Mouse (Mus musculus) heart, embryonic 15.5 days (tissue): Measurements from ENCODE around the gene N4bp2l1. TPM values are rescaled to one million over a fixed set of nuclear protein-coding genes. Genes with fewer than 3 reads are reported as not detected.

Experiments
- ATAC-seq: fragments of 200-750 bp; cut with Nextera tagmentation; replicated peaks from 2 replicates; pipeline ENCODE4 v1.8.0; 2017; ENCODE audit warnings: low read depth, moderate TSS enrichment; ENCODE audit not compliant: insufficient number of reproducible peaks, insufficient read depth, low FRiP score
- H3K27ac ChIP-seq: fragments of 300-500 bp; sonication (generic); 2 replicates; pipeline ENCODE4 v1.5.1; 2015; ENCODE audit warnings: mild to moderate bottlenecking, inconsistent platforms
- H3K27me3 ChIP-seq: fragments of 300-500 bp; sonication (generic); 2 replicates; pipeline ENCODE4 v1.6.1; 2015; ENCODE audit warnings: inconsistent platforms
- H3K36me3 ChIP-seq: fragments of 300-500 bp; sonication (generic); 2 replicates; pipeline ENCODE4 v1.6.1; 2015; ENCODE audit warnings: mild to moderate bottlenecking, inconsistent platforms
- H3K4me1 ChIP-seq: fragments of 300-500 bp; sonication (generic); replicated peaks from 2 replicates; pipeline ENCODE4 v1.6.1; 2015; ENCODE audit warnings: inconsistent platforms
- H3K4me2 ChIP-seq: fragments of 300-500 bp; sonication (generic); 2 replicates; pipeline ENCODE4 v1.6.1; 2015; ENCODE audit warnings: inconsistent platforms, mild to moderate bottlenecking, moderate library complexity
- H3K4me3 ChIP-seq: fragments of 300-500 bp; sonication (generic); 2 replicates; pipeline ENCODE4 v1.5.1; 2015; ENCODE audit warnings: mild to moderate bottlenecking, inconsistent platforms
- H3K9ac ChIP-seq: fragments of 300-500 bp; sonication (generic); 2 replicates; pipeline ENCODE4 v1.6.1; 2015; ENCODE audit warnings: mild to moderate bottlenecking, inconsistent platforms
- H3K9me3 ChIP-seq: fragments of 300-500 bp; sonication (generic); replicated peaks from 2 replicates; pipeline ENCODE4 v1.6.1; 2016; ENCODE audit warnings: inconsistent platforms
- WGBS: fragments of 180-500 bp; shearing (Covaris S2); methylation state at CpG from one replicate; pipeline ENCODE4 v1.1.7; 2015; ENCODE audit warnings: mixed read lengths; 5-methylcytosine and 5-hydroxymethylcytosine counted together
- polyA plus RNA-seq: library from polyadenylated mRNA; unstranded; fragments of >200 nt; fragmentation: Nextera tagmentation; extraction: Ambion mirVana; gene quantifications from 2 replicates; pipeline ENCODE4 v1.2.1, GENCODE M21; 2015

Gene N4bp2l1
- polyA plus RNA-seq, 1 experiment from 2014 or later, result 3.4 TPM

- ATAC-seq, result no peak
- no peaks in the 10 kb centered on the region for H3K36me3 ChIP-seq
- no peaks in the 10 kb centered on the region for H3K9me3 ChIP-seq
- no peak overlapping the region for H3K4me2 ChIP-seq
- H3K27ac ChIP-seq, result no peak overlapping the region
- no peak overlapping the region for H3K4me3 ChIP-seq
- no peaks in the 10 kb centered on the region for H3K27me3 ChIP-seq
- WGBS, result 79% methylated on average over 3 of the region's 3 CpGs
- H3K4me1 ChIP-seq, result no peaks in the 10 kb centered on the region
- no peak overlapping the region for H3K9ac ChIP-seq
Measured at GRCm38 (mm10) chr5:150616731-150617130, 19.7 kb upstream of the N4bp2l1 start.

DNA sequence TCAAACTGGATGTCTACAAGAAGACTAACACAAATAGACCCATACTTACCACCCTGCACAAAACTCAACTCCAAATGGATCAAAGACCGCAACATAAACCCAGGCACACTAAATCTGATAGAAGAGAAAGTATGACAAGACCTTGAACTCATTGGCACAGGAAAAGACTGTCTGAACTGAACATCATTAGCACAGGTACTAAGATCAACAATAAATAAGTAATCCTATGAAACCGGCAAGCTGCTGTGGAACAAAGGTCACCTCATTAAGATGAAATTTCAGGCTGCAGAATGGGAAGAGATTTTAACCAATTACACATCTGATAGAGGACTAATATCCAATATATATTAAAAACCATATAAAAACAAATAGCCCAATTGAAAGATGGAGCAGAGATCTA lies 19.2 kb upstream of the N4bp2l1 start:
- H3K9me3 ChIP-seq, result no peaks in the 10 kb centered on the region
- 97% methylated on average over 2 of the region's 2 CpGs for WGBS
- H3K4me1 ChIP-seq, result no peaks in the 10 kb centered on the region
- no peak overlapping the region for H3K4me2 ChIP-seq
- no peak for ATAC-seq
- no peak overlapping the region for H3K9ac ChIP-seq
- no peak overlapping the region for H3K4me3 ChIP-seq
- no peak overlapping the region for H3K27ac ChIP-seq
- H3K27me3 ChIP-seq, result no peaks in the 10 kb centered on the region
- no peaks in the 10 kb centered on the region for H3K36me3 ChIP-seq

GRCm38 (mm10) chr5:150614054-150614453 lies 17.1 kb upstream of the N4bp2l1 start:
- no peaks in the 10 kb centered on the region for H3K4me1 ChIP-seq
- no peak overlapping the region for H3K27ac ChIP-seq
- no peaks in the 10 kb centered on the region for H3K9me3 ChIP-seq
- 72% methylated on average over 2 of the region's 2 CpGs for WGBS
- ATAC-seq, result no peak
- no peaks in the 10 kb centered on the region for H3K36me3 ChIP-seq
- H3K4me2 ChIP-seq, result no peak overlapping the region
- H3K4me3 ChIP-seq, result no peak overlapping the region
- no peak overlapping the region for H3K9ac ChIP-seq
- H3K27me3 ChIP-seq, result no peaks in the 10 kb centered on the region

DNA sequence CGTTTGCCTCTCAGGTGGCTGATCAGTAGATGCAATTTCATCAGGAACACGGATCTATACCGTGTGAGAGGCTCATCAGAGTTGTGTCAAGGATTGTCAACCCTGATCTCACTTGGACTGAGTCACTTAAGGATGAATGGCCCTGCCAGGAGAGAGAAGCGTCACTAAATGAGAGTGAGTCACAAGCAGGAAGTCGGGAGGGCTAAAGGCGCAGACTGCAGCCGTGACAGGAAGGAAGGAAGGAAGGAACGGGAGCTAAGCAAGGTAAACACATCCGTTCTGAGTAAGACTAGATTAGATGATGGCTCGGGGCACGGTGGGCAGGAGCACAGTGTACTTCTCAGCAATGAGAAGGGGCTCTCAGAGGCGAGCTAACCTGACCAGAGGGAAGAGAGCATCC lies 14.7 kb upstream of the N4bp2l1 start:
- Histone ChIP-seq H3K4me1 (no peaks in the 10 kb centered on the region), H3K27me3 (no peaks in the 10 kb centered on the region), H3K9me3 (no peaks in the 10 kb centered on the region), H3K36me3 (0 out of 2 replicates have a peak, but pooled peaks cover under 1% of the 10 kb centered on the region), H3K4me3 (no peak overlapping the region), H3K27ac (no peak overlapping the region), H3K4me2 (no peak overlapping the region), H3K9ac (no peak overlapping the region)
- ATAC-seq, result no peak
- 52% methylated on average over 12 of the region's 12 CpGs for WGBS

GRCm38 (mm10) chr5:150611136-150611535 lies 14.1 kb upstream of the N4bp2l1 start:
- Histone ChIP-seq H3K27me3 (no peaks in the 10 kb centered on the region), H3K36me3 (0 out of 2 replicates have a peak, but pooled peaks cover 3% of the 10 kb centered on the region), H3K4me3 (no peak overlapping the region), H3K27ac (no peak overlapping the region), H3K9ac (no peak overlapping the region), H3K4me2 (no peak overlapping the region), H3K4me1 (no peaks in the 10 kb centered on the region), H3K9me3 (no peaks in the 10 kb centered on the region)
- no peak for ATAC-seq
- 74% methylated on average over 1 of the region's 1 CpGs for WGBS

GRCm38 (mm10) chr5:150607631-150608030 lies 10.6 kb upstream of the N4bp2l1 start:
- no peak overlapping the region for H3K4me2 ChIP-seq
- WGBS, result 91% methylated on average over 8 of the region's 8 CpGs
- H3K27ac ChIP-seq, result no peak overlapping the region
- no peaks in the 10 kb centered on the region for H3K9me3 ChIP-seq
- no peak overlapping the region for H3K4me3 ChIP-seq
- H3K4me1 ChIP-seq, result no peaks in the 10 kb centered on the region
- H3K36me3 ChIP-seq, result 0 out of 2 replicates have a peak, but pooled peaks cover 3% of the 10 kb centered on the region
- H3K27me3 ChIP-seq, result no peaks in the 10 kb centered on the region
- ATAC-seq, result no peak
- no peak overlapping the region for H3K9ac ChIP-seq

DNA sequence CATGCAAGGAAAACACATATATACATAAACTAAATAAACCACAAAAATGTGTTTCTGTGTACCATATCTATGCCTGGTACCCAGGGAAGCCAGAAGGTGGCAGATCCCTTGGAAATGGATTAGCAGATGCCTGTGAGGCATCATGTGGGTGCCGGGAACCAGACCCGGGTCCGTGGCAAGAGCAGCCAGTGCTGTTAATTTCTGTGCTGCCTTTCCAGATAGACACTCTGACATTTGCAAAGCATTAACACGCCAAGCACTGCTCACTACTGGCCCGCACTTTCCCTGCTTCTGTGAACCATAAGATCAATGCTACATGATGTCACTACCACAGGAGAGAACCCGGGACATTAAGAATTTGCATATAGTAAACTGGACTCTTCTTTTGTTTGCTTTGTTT lies 9.1 kb upstream of the N4bp2l1 start:
- H3K27ac ChIP-seq, result no peak overlapping the region
- 0 out of 2 replicates have a peak, but pooled peaks cover 6% of the 10 kb centered on the region for H3K36me3 ChIP-seq
- no peak for ATAC-seq
- H3K9me3 ChIP-seq, result no peaks in the 10 kb centered on the region
- no peak overlapping the region for H3K9ac ChIP-seq
- no peak overlapping the region for H3K4me2 ChIP-seq
- WGBS, result 94% methylated on average over 6 of the region's 6 CpGs
- H3K4me1 ChIP-seq, result no peaks in the 10 kb centered on the region
- no peaks in the 10 kb centered on the region for H3K27me3 ChIP-seq
- no peak overlapping the region for H3K4me3 ChIP-seq

- Histone ChIP-seq H3K4me3 (no peak overlapping the region), H3K27ac (no peak overlapping the region), H3K27me3 (no peaks in the 10 kb centered on the region), H3K9ac (0 out of 2 replicates have a peak overlapping the region, but pooled peaks have one; percentile 4), H3K4me2 (no peak overlapping the region), H3K9me3 (no peaks in the 10 kb centered on the region), H3K36me3 (0 out of 2 replicates have a peak, but pooled peaks cover 5% of the 10 kb centered on the region), H3K4me1 (peaks cover 3% of the 10 kb centered on the region; the same call in 1 of the 2 replicates)
- ATAC-seq, result no peak
- 82% methylated on average over 14 of the region's 14 CpGs for WGBS
Measured at GRCm38 (mm10) chr5:150601441-150602230, 4.6 kb upstream of the N4bp2l1 start.

DNA sequence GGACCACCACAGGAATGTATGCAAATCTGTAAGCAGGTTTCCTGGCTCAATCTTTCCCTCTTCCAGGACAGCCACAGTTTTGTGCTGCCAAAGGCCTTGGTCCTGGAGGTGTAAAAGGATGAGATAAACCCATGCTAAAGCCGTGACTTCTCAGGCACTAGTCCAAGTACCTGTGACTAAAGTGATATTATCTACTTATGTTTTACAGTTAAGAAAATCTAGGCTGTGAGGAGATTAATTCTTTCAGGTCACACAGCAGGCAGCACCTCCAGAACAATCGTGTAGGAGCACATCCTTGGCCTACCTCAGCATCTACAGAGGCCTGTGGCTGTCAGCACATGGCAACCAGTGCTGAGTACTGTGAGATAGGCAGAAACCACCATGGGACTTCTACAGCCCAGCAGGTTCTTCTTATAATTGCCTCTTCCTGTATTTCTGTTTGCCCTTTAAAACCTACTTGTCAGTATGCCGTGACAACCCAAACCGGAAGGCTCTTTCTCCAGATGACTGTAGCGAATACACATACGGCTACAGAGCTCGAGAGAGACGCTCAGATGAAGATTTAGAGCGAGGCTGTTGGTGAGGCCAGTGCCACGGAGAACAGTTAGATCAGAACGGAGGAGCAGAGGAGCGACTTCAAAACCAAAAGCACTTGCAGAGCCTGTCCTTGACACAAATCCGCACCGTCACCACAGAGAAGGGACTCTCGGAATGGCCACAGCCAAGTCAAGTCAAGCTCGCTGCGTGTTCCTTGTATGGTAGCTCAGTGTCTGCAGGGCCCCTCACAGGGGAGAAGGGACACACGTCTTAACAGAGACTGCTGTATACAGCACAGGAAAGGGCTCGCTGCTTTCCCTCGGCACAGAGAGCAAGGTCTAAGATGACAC lies 3.8 kb upstream of the N4bp2l1 start:
- no peak overlapping the region for H3K27ac ChIP-seq
- H3K27me3 ChIP-seq, result no peaks in the 10 kb centered on the region
- 0 out of 2 replicates have a peak, but pooled peaks cover 3% of the 10 kb centered on the region for H3K36me3 ChIP-seq
- no peak overlapping the region for H3K4me2 ChIP-seq
- 0 out of 2 replicates have a peak overlapping the region, but pooled peaks have one; percentile 4 for H3K9ac ChIP-seq
- H3K4me1 ChIP-seq, result peaks cover 3% of the 10 kb centered on the region; the same call in 1 of the 2 replicates
- H3K9me3 ChIP-seq, result no peaks in the 10 kb centered on the region
- no peak for ATAC-seq
- no peak overlapping the region for H3K4me3 ChIP-seq
- 63% methylated on average over 20 of the region's 20 CpGs for WGBS

- ATAC-seq, result no peak
Measured at GRCm38 (mm10) chr5:150599301-150600294, 2.6 kb upstream of the N4bp2l1 start.

More at GRCm38 (mm10) chr5:150599301-150600294, 2.6 kb upstream of the N4bp2l1 start:
- Histone ChIP-seq H3K4me1 (peaks cover 7% of the 10 kb centered on the region), H3K36me3 (0 out of 2 replicates have a peak, but pooled peaks cover 3% of the 10 kb centered on the region), H3K27ac (no peak overlapping the region), H3K27me3 (no peaks in the 10 kb centered on the region), H3K4me3 (no peak overlapping the region), H3K9ac (no peak overlapping the region), H3K4me2 (no peak overlapping the region), H3K9me3 (no peaks in the 10 kb centered on the region)
- 69% methylated on average over 13 of the region's 13 CpGs for WGBS
